Mouse (Mus musculus): ENCODE data around the gene Tspan17.

- TF ChIP-seq CTCF (IDR thresholded peaks at IDR 0.05; ENCODE audit: low read depth) (no peak), EP300 (IDR thresholded peaks at IDR 0.05; ENCODE audit: low read depth) (no peak)
Measured at GRCm38 (mm10) chr13:54749061-54749863, 39.9 kb upstream of the Tspan17 start.
